Mouse (Mus musculus) erythroblast, embryonic 14.5 days (primary cell): ENCODE measurements at regions not wholly inside any gene's neighbourhood (a gene's known extent, or its start where the extent isn't known, plus 50 kb on each side); places are given as distances from the start of the nearest gene placed in this dataset.

Source experiments
- H3K27me3 ChIP-seq: 2 replicates; pipeline ENCODE4 v1.6.1; 2012; ENCODE audit warnings: inconsistent platforms; ENCODE audit not compliant: control insufficient read depth
- H3K36me3 ChIP-seq: 2 replicates; pipeline ENCODE4 v1.6.1; 2012; ENCODE audit warnings: mild to moderate bottlenecking, inconsistent platforms; ENCODE audit not compliant: control insufficient read depth
- H3K4me1 ChIP-seq: 2 replicates; pipeline ENCODE4 v1.6.1; 2012; ENCODE audit warnings: inconsistent platforms; ENCODE audit not compliant: control insufficient read depth
- H3K4me3 ChIP-seq: replicated peaks from 2 replicates; pipeline ENCODE3; 2012; ENCODE audit warnings: moderate library complexity, mild to moderate bottlenecking, inconsistent platforms
- H3K9me3 ChIP-seq: 2 replicates; pipeline ENCODE4 v1.6.1; 2012; ENCODE audit warnings: low read length, inconsistent platforms, mixed read lengths; ENCODE audit not compliant: control insufficient read depth
- GATA1 ChIP-seq: IDR thresholded peaks from 2 replicates; pipeline ENCODE4 v1.6.1; 2012; ENCODE audit warnings: low read length, inconsistent platforms, mixed read lengths
- TAL1 ChIP-seq: IDR thresholded peaks from 3 replicates; pipeline ENCODE4 v1.6.1; 2012; ENCODE audit warnings: low read length, inconsistent platforms, mixed read lengths

GRCm38 (mm10) chr6:143571356-143572115 lies 404.5 kb downstream of the Etnk1 start:
- no peaks in the 10 kb centered on the region for H3K36me3 ChIP-seq
- H3K9me3 ChIP-seq: peaks cover 13% of the 10 kb centered on the region
- no peaks in the 10 kb centered on the region for H3K4me1 ChIP-seq
- no peaks in the 10 kb centered on the region for H3K27me3 ChIP-seq
- no peak for TF ChIP-seq TAL1
- TF ChIP-seq GATA1: no peak
- no peak overlapping the region for H3K4me3 ChIP-seq

GRCm38 (mm10) chr6:143579223-143579622 lies 412.2 kb downstream of the Etnk1 start:
- no peak for TF ChIP-seq GATA1
- no peak for TF ChIP-seq TAL1
- Histone ChIP-seq H3K36me3 (no peaks in the 10 kb centered on the region), H3K9me3 (no peaks in the 10 kb centered on the region)

GRCm38 (mm10) chr6:143589666-143590065 lies 422.6 kb downstream of the Etnk1 start:
- no peak overlapping the region for H3K4me3 ChIP-seq
- peaks cover 3% of the 10 kb centered on the region; the same call in 1 of the 2 replicates for H3K9me3 ChIP-seq
- H3K36me3 ChIP-seq: no peaks in the 10 kb centered on the region
- no peaks in the 10 kb centered on the region for H3K4me1 ChIP-seq
- no peaks in the 10 kb centered on the region for H3K27me3 ChIP-seq
- no peak for TF ChIP-seq TAL1
- no peak for TF ChIP-seq GATA1

More at GRCm38 (mm10) chr6:143579223-143579622, 412.2 kb downstream of the Etnk1 start:
- Histone ChIP-seq H3K4me1 (no peaks in the 10 kb centered on the region), H3K27me3 (no peaks in the 10 kb centered on the region), H3K4me3 (no peak overlapping the region)

- Histone ChIP-seq H3K27me3 (no peaks in the 10 kb centered on the region), H3K4me1 (no peaks in the 10 kb centered on the region), H3K9me3 (peaks cover 3% of the 10 kb centered on the region; the same call in 1 of the 2 replicates), H3K36me3 (no peaks in the 10 kb centered on the region), H3K4me3 (no peak overlapping the region)
- TF ChIP-seq TAL1: no peak
- no peak for TF ChIP-seq GATA1
These were observed 423.2 kb downstream of the Etnk1 start for GRCm38 (mm10) chr6:143590231-143590630.

- TF ChIP-seq TAL1 (no peak), GATA1 (no peak)
- Histone ChIP-seq H3K27me3 (no peaks in the 10 kb centered on the region), H3K9me3 (peaks cover 5% of the 10 kb centered on the region; the same call in 1 of the 2 replicates)
These were observed 425.5 kb downstream of the Etnk1 start for GRCm38 (mm10) chr6:143592490-143592889.

GRCm38 (mm10) chr6:143595486-143595885 lies 428.5 kb downstream of the Etnk1 start:
- TF ChIP-seq TAL1: no peak
- no peak for TF ChIP-seq GATA1
- no peaks in the 10 kb centered on the region for H3K27me3 ChIP-seq
- no peaks in the 10 kb centered on the region for H3K4me1 ChIP-seq
- 0 out of 2 replicates have a peak, but pooled peaks cover 2% of the 10 kb centered on the region for H3K9me3 ChIP-seq
- H3K36me3 ChIP-seq: no peaks in the 10 kb centered on the region
- H3K4me3 ChIP-seq: no peak overlapping the region

More at GRCm38 (mm10) chr6:143592490-143592889, 425.5 kb downstream of the Etnk1 start:
- no peak overlapping the region for H3K4me3 ChIP-seq
- no peaks in the 10 kb centered on the region for H3K36me3 ChIP-seq
- H3K4me1 ChIP-seq: no peaks in the 10 kb centered on the region

GRCm38 (mm10) chr6:143597414-143597813 lies 430.4 kb downstream of the Etnk1 start:
- no peak for TF ChIP-seq TAL1
- no peak for TF ChIP-seq GATA1
- Histone ChIP-seq H3K27me3 (no peaks in the 10 kb centered on the region), H3K9me3 (0 out of 2 replicates have a peak, but pooled peaks cover 2% of the 10 kb centered on the region), H3K4me1 (no peaks in the 10 kb centered on the region), H3K4me3 (no peak overlapping the region), H3K36me3 (no peaks in the 10 kb centered on the region)

GRCm38 (mm10) chr6:143598916-143599315 lies 431.9 kb downstream of the Etnk1 start:
- Histone ChIP-seq H3K9me3 (0 out of 2 replicates have a peak, but pooled peaks cover 2% of the 10 kb centered on the region), H3K27me3 (no peaks in the 10 kb centered on the region), H3K4me3 (no peak overlapping the region), H3K36me3 (no peaks in the 10 kb centered on the region), H3K4me1 (no peaks in the 10 kb centered on the region)
- TF ChIP-seq TAL1 (no peak), GATA1 (no peak)

GRCm38 (mm10) chr6:143609100-143609499 lies 442.1 kb downstream of the Etnk1 start:
- Histone ChIP-seq H3K4me1 (no peaks in the 10 kb centered on the region), H3K27me3 (no peaks in the 10 kb centered on the region), H3K4me3 (no peak overlapping the region)

GRCm38 (mm10) chr6:143612966-143613365 lies 445.9 kb downstream of the Etnk1 start:
- TF ChIP-seq GATA1: no peak
- TF ChIP-seq TAL1: no peak
- no peak overlapping the region for H3K4me3 ChIP-seq
- H3K9me3 ChIP-seq: no peaks in the 10 kb centered on the region
- H3K36me3 ChIP-seq: no peaks in the 10 kb centered on the region
- no peaks in the 10 kb centered on the region for H3K4me1 ChIP-seq
- no peaks in the 10 kb centered on the region for H3K27me3 ChIP-seq

More at GRCm38 (mm10) chr6:143609100-143609499, 442.1 kb downstream of the Etnk1 start:
- Histone ChIP-seq H3K9me3 (no peaks in the 10 kb centered on the region), H3K36me3 (no peaks in the 10 kb centered on the region)
- TF ChIP-seq GATA1 (no peak), TAL1 (no peak)
